Mouse (Mus musculus): ENCODE measurements at regions not wholly inside any gene's neighbourhood (a gene's known extent, or its start where the extent isn't known, plus 50 kb on each side); places are given as distances from the start of the nearest gene placed in this dataset.

- DNase-seq (ENCODE audit: low read depth): no peak
Measured at GRCm38 (mm10) chr9:74342176-74342575, 232.0 kb downstream of the Wdr72 start.

- DNase-seq (ENCODE audit: low read depth): no peak
Measured at GRCm38 (mm10) chr9:74345027-74345426, 234.9 kb downstream of the Wdr72 start.

- DNase-seq (ENCODE audit: low read depth): no peak
Measured at GRCm38 (mm10) chr9:74348776-74349175, 238.6 kb downstream of the Wdr72 start.

GRCm38 (mm10) chr9:74365930-74366438 is 255.8 kb downstream of the Wdr72 start:
- no peak for DNase-seq (ENCODE audit: low read depth)

GRCm38 (mm10) chr9:74376191-74376590 is 266.0 kb downstream of the Wdr72 start:
- DNase-seq (ENCODE audit: low read depth): no peak

- DNase-seq (ENCODE audit: low read depth): no peak
Measured at GRCm38 (mm10) chr9:74377204-74377603, 267.0 kb downstream of the Wdr72 start.

- DNase-seq (ENCODE audit: low read depth): no peak
Measured at GRCm38 (mm10) chr9:74384206-74384896, 274.2 kb downstream of the Wdr72 start.

- no peak for DNase-seq (ENCODE audit: low read depth)
Measured at GRCm38 (mm10) chr9:74425594-74425993, 315.4 kb downstream of the Wdr72 start.

- DNase-seq (ENCODE audit: low read depth): no peak
Measured at GRCm38 (mm10) chr9:74449981-74450380, 339.8 kb downstream of the Wdr72 start.

GRCm38 (mm10) chr9:74461084-74461483 is 350.9 kb downstream of the Wdr72 start:
- DNase-seq (ENCODE audit: low read depth): no peak

- DNase-seq (ENCODE audit: low read depth): no peak
Measured at GRCm38 (mm10) chr9:74476830-74477229, 366.7 kb downstream of the Wdr72 start.

GRCm38 (mm10) chr9:74479273-74479672 is 369.1 kb downstream of the Wdr72 start:
- DNase-seq (ENCODE audit: low read depth): no peak

GRCm38 (mm10) chr9:74513887-74514286 is 347.8 kb upstream of the Onecut1 start:
- DNase-seq (ENCODE audit: low read depth): no peak

- DNase-seq (ENCODE audit: low read depth): no peak
Measured at GRCm38 (mm10) chr9:74528550-74528949, 333.2 kb upstream of the Onecut1 start.

- peak; percentile 32 for DNase-seq (ENCODE audit: low read depth)
Measured at GRCm38 (mm10) chr9:74530317-74530716, 331.4 kb upstream of the Onecut1 start.

GRCm38 (mm10) chr9:74530748-74531147 is 331.0 kb upstream of the Onecut1 start:
- no peak for DNase-seq (ENCODE audit: low read depth)

- DNase-seq (ENCODE audit: low read depth): no peak
Measured at GRCm38 (mm10) chr9:74531986-74532385, 329.7 kb upstream of the Onecut1 start.

GRCm38 (mm10) chr9:74534976-74535375 is 326.7 kb upstream of the Onecut1 start:
- DNase-seq (ENCODE audit: low read depth): peak; percentile 24

GRCm38 (mm10) chr9:74556116-74556515 is 305.6 kb upstream of the Onecut1 start:
- no peak for DNase-seq (ENCODE audit: low read depth)

GRCm38 (mm10) chr9:74592757-74593156 is 269.0 kb upstream of the Onecut1 start:
- DNase-seq (ENCODE audit: low read depth): no peak

GRCm38 (mm10) chr9:74593970-74594369 is 267.8 kb upstream of the Onecut1 start:
- no peak for DNase-seq (ENCODE audit: low read depth)

GRCm38 (mm10) chr9:74604415-74604814 is 257.3 kb upstream of the Onecut1 start:
- DNase-seq (ENCODE audit: low read depth): no peak

- no peak for DNase-seq (ENCODE audit: low read depth)
Measured at GRCm38 (mm10) chr9:74621957-74622356, 239.8 kb upstream of the Onecut1 start.

GRCm38 (mm10) chr9:74645394-74645793 is 216.3 kb upstream of the Onecut1 start:
- DNase-seq (ENCODE audit: low read depth): no peak

All from 416B (cell line).